Mouse (Mus musculus) bone marrow macrophage, adult 2 months (primary cell): Measurements from ENCODE around the gene Casr. TPM values are rescaled to one million over a fixed set of nuclear protein-coding genes. Genes with fewer than 3 reads are reported as not detected.

Experiments used
- H3K27ac ChIP-seq: 2 replicates; pipeline ENCODE4 v1.5.1; 2012; ENCODE audit warnings: low read depth, low read length; ENCODE audit not compliant: insufficient read depth
- H3K4me1 ChIP-seq: 2 replicates; pipeline ENCODE4 v1.6.1; 2012; ENCODE audit warnings: low read length; ENCODE audit not compliant: control insufficient read depth, insufficient read depth
- H3K4me3 ChIP-seq: 2 replicates; pipeline ENCODE4 v1.5.1; 2012; ENCODE audit warnings: mild to moderate bottlenecking, low read length, moderate library complexity; ENCODE audit not compliant: insufficient read depth
- CTCF ChIP-seq: IDR thresholded peaks from 2 replicates; pipeline ENCODE4 v1.5.1; 2012; ENCODE audit warnings: low read depth, mild to moderate bottlenecking, low read length, moderate library complexity
- POLR2A ChIP-seq: IDR thresholded peaks from 2 replicates; pipeline ENCODE4 v1.6.1; 2012; ENCODE audit warnings: mild to moderate bottlenecking, low read depth, low read length, borderline replicate concordance
- polyA plus RNA-seq: library from polyadenylated mRNA; stranded (reverse); fragments of >200 nt; gene quantifications from 2 replicates; pipeline ENCODE4 v1.2.4, GENCODE M21; 2012; ENCODE audit not compliant: missing spikeins, insufficient read depth, insufficient read length

Casr gene
- polyA plus RNA-seq, 1 experiment: not detected

DNA sequence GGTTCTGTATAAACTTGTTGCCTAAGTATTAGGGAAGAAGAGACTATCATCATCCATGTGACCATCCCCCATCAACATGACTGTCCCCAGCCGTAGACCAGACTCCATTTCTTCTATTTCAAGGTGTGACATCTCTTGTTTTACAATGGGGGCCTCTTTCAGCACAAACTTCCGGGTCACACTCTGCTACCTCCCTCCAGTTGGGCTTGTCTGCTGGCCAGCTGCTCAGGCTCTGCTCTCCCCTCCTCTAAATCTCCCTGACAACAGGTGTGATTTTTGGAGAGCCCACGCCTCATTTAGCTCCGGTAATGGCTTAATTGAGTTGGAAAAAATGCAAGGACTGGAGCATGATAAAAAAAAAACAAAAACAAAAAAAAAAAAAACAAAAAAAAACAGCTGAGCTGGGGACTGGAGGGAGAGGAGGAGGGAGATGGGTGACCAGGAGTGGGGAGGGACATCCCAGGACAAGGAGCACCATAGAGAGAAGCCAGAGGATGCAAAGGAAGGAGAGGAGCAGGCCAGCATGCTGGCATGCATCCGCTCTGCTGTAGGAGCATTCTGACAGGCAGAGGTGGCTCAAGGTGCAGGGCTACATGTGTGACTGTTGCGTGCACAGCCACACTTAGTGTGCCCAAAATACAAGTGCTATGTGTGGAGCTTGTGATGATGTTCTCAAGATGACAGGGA lies 35.2 kb downstream of the Casr start:
- peaks cover 11% of the 10 kb centered on the region for H3K4me1 ChIP-seq
- TF ChIP-seq POLR2A (no peak), CTCF (no peak)
- no peak overlapping the region for H3K27ac ChIP-seq
- H3K4me3 ChIP-seq: no peak overlapping the region

DNA sequence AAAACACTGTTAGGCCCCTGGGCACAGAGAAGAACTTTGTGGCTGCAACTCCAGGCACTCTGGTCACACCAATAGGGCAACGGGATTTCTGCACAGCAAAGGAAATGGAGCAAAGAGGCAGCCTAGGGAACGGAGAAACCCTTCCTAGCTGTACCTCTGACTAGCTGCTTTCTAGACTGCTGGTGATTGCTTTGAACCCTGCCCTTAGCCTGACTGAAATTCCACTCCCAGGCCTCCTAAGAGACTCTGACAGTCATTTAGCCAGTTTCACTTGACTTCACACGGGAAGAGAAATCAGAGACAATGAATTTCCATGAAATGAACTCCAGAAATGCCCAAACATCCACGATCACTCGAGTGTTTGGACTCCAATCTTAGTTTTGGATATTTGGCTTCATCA lies 38.8 kb downstream of the Casr start:
- no peak overlapping the region for H3K4me3 ChIP-seq
- H3K4me1 ChIP-seq: no peaks in the 10 kb centered on the region
- TF ChIP-seq POLR2A: no peak
- TF ChIP-seq CTCF: no peak
- H3K27ac ChIP-seq: no peak overlapping the region

GRCm38 (mm10) chr16:36516355-36516754 lies 45.6 kb downstream of the Casr start:
- TF ChIP-seq CTCF (no peak), POLR2A (no peak)
- Histone ChIP-seq H3K4me1 (0 out of 2 replicates have a peak, but pooled peaks cover 4% of the 10 kb centered on the region), H3K4me3 (no peak overlapping the region), H3K27ac (no peak overlapping the region)

DNA sequence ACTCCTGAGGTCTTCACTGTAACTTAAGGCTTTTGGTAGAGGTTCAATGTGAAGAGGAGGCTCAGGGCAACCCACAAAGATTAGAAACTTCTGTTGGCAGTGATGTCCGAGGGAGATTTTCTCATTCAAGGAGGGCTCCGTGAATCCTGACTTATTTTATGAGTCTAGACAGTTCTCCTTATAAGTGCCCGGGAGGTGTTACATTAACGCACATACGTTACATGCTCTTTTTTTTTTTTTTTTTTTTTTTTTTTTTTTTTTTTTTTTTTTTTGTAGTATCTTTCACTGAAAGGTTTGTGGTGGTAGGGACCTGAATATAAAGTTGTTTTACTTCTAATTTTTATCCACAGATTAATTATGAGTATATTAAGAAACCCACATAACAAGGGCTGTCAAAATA lies 54.6 kb downstream of the Casr start:
- Histone ChIP-seq H3K4me3 (no peak overlapping the region), H3K4me1 (peaks cover 6% of the 10 kb centered on the region; the same call in 1 of the 2 replicates), H3K27ac (no peak overlapping the region)
- TF ChIP-seq POLR2A (no peak), CTCF (no peak)

DNA sequence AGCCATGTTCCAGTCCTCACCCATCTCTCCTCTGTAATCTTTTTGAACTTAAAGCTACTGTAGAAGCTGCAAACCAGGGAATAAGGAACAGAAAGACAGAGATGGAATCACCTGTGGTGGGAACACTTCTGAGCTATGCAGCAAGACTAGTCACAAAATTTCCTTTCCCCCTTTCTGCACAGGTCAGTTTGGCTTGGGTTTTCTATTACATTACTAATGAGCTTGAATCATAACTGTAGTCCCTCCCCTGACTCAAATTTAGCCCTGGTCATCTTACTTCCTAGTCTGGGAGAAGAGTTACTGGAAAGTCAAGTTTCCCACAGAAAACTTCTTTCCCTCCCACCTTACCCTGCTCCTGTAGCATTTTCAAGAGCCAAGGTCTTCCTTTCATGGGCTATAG lies 55.1 kb downstream of the Casr start:
- H3K4me3 ChIP-seq: no peak overlapping the region
- TF ChIP-seq CTCF: no peak
- TF ChIP-seq POLR2A: no peak
- peaks cover 6% of the 10 kb centered on the region; the same call in 1 of the 2 replicates for H3K4me1 ChIP-seq
- H3K27ac ChIP-seq: no peak overlapping the region

DNA sequence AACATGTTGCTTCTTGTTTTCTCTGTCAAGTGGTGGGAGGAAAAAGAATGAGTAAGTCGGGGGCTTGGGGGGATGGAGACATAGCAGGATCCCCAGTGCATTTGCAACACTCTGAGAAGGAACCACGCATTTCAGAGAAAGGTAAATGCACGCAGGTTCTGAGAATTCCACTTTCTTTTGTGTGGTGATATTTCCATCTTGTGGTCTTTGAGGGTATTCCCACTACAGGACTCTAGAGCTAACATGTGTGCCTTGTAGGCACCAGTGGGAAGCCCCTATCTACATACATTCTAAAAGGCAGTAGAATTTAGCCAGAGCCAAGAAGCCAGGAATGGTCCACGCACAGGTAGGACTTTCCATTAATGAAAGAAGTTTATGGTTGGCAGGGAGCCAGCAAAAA lies 56.0 kb downstream of the Casr start:
- no peak overlapping the region for H3K4me3 ChIP-seq
- H3K4me1 ChIP-seq: peaks cover 6% of the 10 kb centered on the region; the same call in 1 of the 2 replicates
- no peak for TF ChIP-seq CTCF
- no peak for TF ChIP-seq POLR2A
- no peak overlapping the region for H3K27ac ChIP-seq

GRCm38 (mm10) chr16:36505134-36505533 lies 56.8 kb downstream of the Casr start:
- no peak for TF ChIP-seq CTCF
- TF ChIP-seq POLR2A: no peak
- Histone ChIP-seq H3K27ac (no peak overlapping the region), H3K4me3 (no peak overlapping the region), H3K4me1 (peaks cover 6% of the 10 kb centered on the region; the same call in 1 of the 2 replicates)

DNA sequence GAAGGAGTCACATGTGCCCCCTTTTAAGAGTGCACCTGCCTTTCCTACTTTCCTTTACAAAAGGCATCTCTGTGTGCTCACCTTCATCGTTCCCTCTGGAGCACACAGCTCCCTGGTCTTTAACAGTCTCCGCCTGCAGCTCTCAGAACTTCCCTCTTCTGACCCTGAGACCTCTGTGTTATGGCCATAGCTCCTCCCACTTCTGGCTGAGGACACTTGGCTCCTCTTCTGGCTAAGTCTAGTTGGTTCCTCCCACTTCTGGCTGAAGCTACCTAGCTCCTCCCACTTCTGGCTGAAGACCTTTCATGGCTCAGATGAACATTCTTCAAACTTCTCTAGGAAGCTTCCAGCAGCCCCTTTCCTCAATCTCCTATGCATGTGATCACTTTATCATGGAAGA lies 59.7 kb downstream of the Casr start:
- TF ChIP-seq CTCF (no peak), POLR2A (no peak)
- Histone ChIP-seq H3K27ac (no peak overlapping the region), H3K4me1 (peaks cover 6% of the 10 kb centered on the region; the same call in 1 of the 2 replicates), H3K4me3 (no peak overlapping the region)

DNA sequence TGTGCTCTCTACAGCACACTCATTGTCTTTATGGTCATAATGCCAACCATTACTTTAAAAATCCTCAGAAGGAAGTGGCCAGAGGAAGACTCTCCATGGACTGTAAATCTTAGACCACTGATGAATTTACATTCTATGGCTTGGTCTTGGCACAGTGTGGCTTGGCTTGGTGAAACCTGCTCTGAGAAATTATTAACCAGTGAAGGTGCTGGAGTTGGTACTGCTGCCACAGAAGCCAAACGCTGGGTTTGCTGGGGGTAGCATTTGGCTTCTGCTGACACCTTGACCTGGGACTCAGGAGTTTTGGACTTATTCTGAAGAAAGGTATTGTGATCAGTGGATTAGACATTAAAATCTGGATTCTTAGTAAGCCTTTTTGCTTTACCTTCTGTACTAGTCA lies 69.5 kb downstream of the Casr start:
- no peak overlapping the region for H3K27ac ChIP-seq
- H3K4me3 ChIP-seq: no peak overlapping the region
- H3K4me1 ChIP-seq: no peaks in the 10 kb centered on the region
- TF ChIP-seq POLR2A: no peak
- TF ChIP-seq CTCF: no peak

- no peak overlapping the region for H3K4me3 ChIP-seq
- peak overlapping the region; percentile 27 for H3K27ac ChIP-seq
- no peak for TF ChIP-seq CTCF
- TF ChIP-seq POLR2A: no peak
- peaks cover 9% of the 10 kb centered on the region for H3K4me1 ChIP-seq
Measured at GRCm38 (mm10) chr16:36476866-36477265, 85.1 kb downstream of the Casr start.

DNA sequence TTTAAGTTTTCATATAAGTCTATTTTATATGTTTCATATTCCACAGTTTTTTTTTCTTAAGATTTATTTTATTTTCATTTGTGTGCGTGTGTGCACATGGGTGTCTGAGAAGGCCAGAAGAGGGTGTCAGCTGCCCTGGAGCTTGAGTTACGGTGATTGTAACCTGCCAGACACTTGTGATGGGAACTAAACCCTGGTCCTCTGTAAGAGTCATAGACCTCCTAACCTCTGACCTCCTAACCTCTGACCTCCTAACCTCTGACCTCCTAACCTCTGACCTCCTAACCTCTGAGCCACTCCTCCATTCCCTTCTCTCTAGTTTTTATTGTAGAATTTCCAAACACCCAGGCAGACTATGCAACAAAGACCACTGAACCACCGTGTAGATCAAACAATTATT lies 86.4 kb downstream of the Casr start:
- H3K27ac ChIP-seq: no peak overlapping the region
- H3K4me1 ChIP-seq: peaks cover 9% of the 10 kb centered on the region
- no peak overlapping the region for H3K4me3 ChIP-seq
- TF ChIP-seq CTCF (no peak), POLR2A (no peak)
